Mouse (Mus musculus) liver, adult 2 months (tissue): ENCODE results near the gene 5730596B20Rik. TPM values are rescaled to one million over a fixed set of nuclear protein-coding genes. Genes with fewer than 3 reads are reported as not detected.

ENCODE experiments used
- DNase-seq: peaks from one replicate; pipeline ENCODE4 v3.0.0-alpha.2; 2011; ENCODE audit warnings: low read depth, low spot score; ENCODE audit errors: extremely low read depth
- H3K27ac ChIP-seq: fragments of 200-500 bp; replicated peaks from 2 replicates; pipeline ENCODE4 v1.5.1; 2012; ENCODE audit warnings: low read depth, mild to moderate bottlenecking, control low read depth, inconsistent platforms, low read length; ENCODE audit not compliant: insufficient read depth
- H3K27me3 ChIP-seq: fragments of 200-500 bp; 2 replicates; pipeline ENCODE4 v1.6.1; 2012; ENCODE audit warnings: mild to moderate bottlenecking, moderate library complexity, low read length, inconsistent platforms; ENCODE audit not compliant: control insufficient read depth, insufficient read depth
- H3K36me3 ChIP-seq: fragments of 200-500 bp; 2 replicates; pipeline ENCODE4 v1.6.1; 2012; ENCODE audit warnings: low read length, inconsistent platforms; ENCODE audit not compliant: control insufficient read depth, insufficient read depth
- H3K4me1 ChIP-seq: fragments of 200-500 bp; 2 replicates; pipeline ENCODE4 v1.6.1; 2011; ENCODE audit warnings: low read length; ENCODE audit not compliant: control insufficient read depth, insufficient read depth
- H3K4me3 ChIP-seq: fragments of 200-500 bp; 2 replicates; pipeline ENCODE4 v1.5.1; 2011; ENCODE audit warnings: low read depth, mild to moderate bottlenecking, control low read depth, low read length, moderate library complexity; ENCODE audit not compliant: insufficient read depth
- H3K79me2 ChIP-seq: fragments of 200-500 bp; 2 replicates; pipeline ENCODE4 v1.6.1; 2012; ENCODE audit warnings: inconsistent platforms, mild to moderate bottlenecking, low read length, moderate library complexity; ENCODE audit not compliant: control insufficient read depth, insufficient read depth
- H3K9ac ChIP-seq: fragments of 200-500 bp; 2 replicates; pipeline ENCODE4 v1.6.1; 2012; ENCODE audit warnings: low read depth, mild to moderate bottlenecking, control low read depth, inconsistent platforms, low read length
- CTCF ChIP-seq: fragments of 200-500 bp; IDR thresholded peaks from 2 replicates; pipeline ENCODE4 v1.5.1; 2011; ENCODE audit warnings: low read depth, low read length, control low read depth
- POLR2A ChIP-seq: fragments of 200-500 bp; IDR thresholded peaks from 2 replicates; pipeline ENCODE4 v1.6.1; 2011; ENCODE audit warnings: low read length, control low read depth; ENCODE audit not compliant: insufficient read depth; ENCODE audit errors: extremely low read depth
- WGBS: fragments of 180-500 bp; shearing (Covaris S2); methylation state at CpG from one replicate; pipeline ENCODE4 v1.1.7; 2018; 5-methylcytosine and 5-hydroxymethylcytosine counted together
- polyA plus RNA-seq: library from polyadenylated mRNA; depleted of rRNA; stranded (reverse); fragments of >200 nt; gene quantifications from 2 replicates; pipeline ENCODE4 v1.2.3, GENCODE M21; 2012
- total RNA-seq: library from RNA; depleted of rRNA; stranded (reverse); fragments of >200 nt; gene quantifications from 2 replicates; pipeline ENCODE4 v1.2.3, GENCODE M21; 2014

Gene 5730596B20Rik
- total and polyA plus RNA-seq, 2 experiments = 0.02 to 0.09 TPM

DNA sequence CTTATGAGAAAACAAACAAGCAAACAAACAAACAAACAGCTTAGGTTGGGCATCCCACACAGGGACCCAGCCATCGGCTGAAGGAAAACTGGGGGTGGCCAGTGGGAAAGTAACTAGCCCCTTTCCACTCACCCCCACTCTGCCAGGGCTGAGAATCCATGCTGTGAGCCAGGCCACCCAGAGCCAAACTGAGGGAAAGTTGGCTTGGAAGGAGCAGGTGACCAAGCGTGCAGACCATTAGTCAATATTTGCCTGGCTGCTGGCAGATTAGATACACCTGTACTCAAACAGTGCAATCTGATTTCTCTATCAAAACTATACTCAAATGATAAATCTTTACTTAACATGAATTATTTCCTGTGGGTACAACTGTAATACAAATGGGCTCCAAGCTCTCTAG lies 4.7 kb downstream of the 5730596B20Rik start:
- H3K79me2 ChIP-seq = no peaks in the 10 kb centered on the region
- no peaks in the 10 kb centered on the region for H3K4me1 ChIP-seq
- no peak for TF ChIP-seq POLR2A
- TF ChIP-seq CTCF = no peak
- no peak for DNase-seq
- peaks cover 21% of the 10 kb centered on the region for H3K27me3 ChIP-seq
- no peak overlapping the region for H3K27ac ChIP-seq
- no peak overlapping the region for H3K9ac ChIP-seq
- WGBS = 21% methylated on average over 2 of the region's 2 CpGs
- H3K36me3 ChIP-seq = no peaks in the 10 kb centered on the region
- no peak overlapping the region for H3K4me3 ChIP-seq

- no peaks in the 10 kb centered on the region for H3K36me3 ChIP-seq
- DNase-seq = no peak
- H3K9ac ChIP-seq = no peak overlapping the region
- WGBS = 83% methylated on average over 1 of the region's 1 CpGs
- TF ChIP-seq CTCF (no peak), POLR2A (no peak)
- H3K27ac ChIP-seq = no peak overlapping the region
- no peaks in the 10 kb centered on the region for H3K4me1 ChIP-seq
- H3K79me2 ChIP-seq = no peaks in the 10 kb centered on the region
- H3K4me3 ChIP-seq = no peak overlapping the region
- H3K27me3 ChIP-seq = peaks cover 20% of the 10 kb centered on the region
Measured at GRCm38 (mm10) chr6:52182793-52183192, 5.5 kb downstream of the 5730596B20Rik start.

- H3K4me3 ChIP-seq = no peak overlapping the region
- no peaks in the 10 kb centered on the region for H3K4me1 ChIP-seq
- H3K79me2 ChIP-seq = no peaks in the 10 kb centered on the region
- no peak for TF ChIP-seq CTCF
- no peak for TF ChIP-seq POLR2A
- H3K27me3 ChIP-seq = peaks cover 18% of the 10 kb centered on the region
- no peaks in the 10 kb centered on the region for H3K36me3 ChIP-seq
- peak; percentile 40 for DNase-seq
- H3K9ac ChIP-seq = no peak overlapping the region
- 25% methylated on average over 10 of the region's 10 CpGs for WGBS
- no peak overlapping the region for H3K27ac ChIP-seq
Measured at GRCm38 (mm10) chr6:52183311-52184080, 6.2 kb downstream of the 5730596B20Rik start.

DNA sequence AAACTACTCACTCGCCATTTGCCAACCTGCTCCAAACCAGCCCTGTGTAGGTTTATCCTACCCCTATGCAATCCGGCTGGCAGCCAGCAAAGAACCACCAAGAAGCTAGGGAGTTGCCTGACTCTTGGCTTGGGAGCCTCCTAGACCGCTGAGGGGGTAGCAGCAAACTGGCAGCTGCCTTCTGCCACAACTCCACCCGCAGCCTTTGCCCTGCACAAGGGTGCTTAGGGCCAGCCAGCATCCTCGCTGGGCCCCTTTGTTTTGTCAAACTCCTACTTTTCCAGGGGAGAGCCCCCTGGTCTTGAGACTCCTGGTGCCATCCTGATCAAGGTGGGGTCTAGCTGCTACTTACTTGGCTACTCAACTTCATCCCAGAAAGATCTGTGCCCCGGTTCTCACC lies 7.4 kb downstream of the 5730596B20Rik start:
- Histone ChIP-seq H3K4me3 (no peak overlapping the region), H3K36me3 (no peaks in the 10 kb centered on the region), H3K79me2 (no peaks in the 10 kb centered on the region), H3K27ac (no peak overlapping the region), H3K4me1 (no peaks in the 10 kb centered on the region), H3K9ac (no peak overlapping the region), H3K27me3 (peaks cover 15% of the 10 kb centered on the region)
- TF ChIP-seq POLR2A (no peak), CTCF (no peak)
- 43% methylated on average over 6 of the region's 6 CpGs for WGBS
- DNase-seq = no peak

GRCm38 (mm10) chr6:52185222-52185621 lies 7.9 kb downstream of the 5730596B20Rik start:
- no peak for DNase-seq
- Histone ChIP-seq H3K36me3 (no peaks in the 10 kb centered on the region), H3K27ac (no peak overlapping the region), H3K4me1 (peaks cover 2% of the 10 kb centered on the region; the same call in 1 of the 2 replicates), H3K27me3 (peaks cover 15% of the 10 kb centered on the region), H3K4me3 (no peak overlapping the region), H3K79me2 (no peaks in the 10 kb centered on the region), H3K9ac (no peak overlapping the region)
- WGBS = 11% methylated on average over 19 of the region's 19 CpGs
- TF ChIP-seq POLR2A (no peak), CTCF (no peak)

- no peaks in the 10 kb centered on the region for H3K79me2 ChIP-seq
- H3K36me3 ChIP-seq = no peaks in the 10 kb centered on the region
- no peak overlapping the region for H3K4me3 ChIP-seq
- TF ChIP-seq POLR2A (no peak), CTCF (no peak)
- DNase-seq = no peak
- WGBS = 40% methylated on average over 3 of the region's 3 CpGs
- peaks cover 2% of the 10 kb centered on the region; the same call in 1 of the 2 replicates for H3K4me1 ChIP-seq
- H3K9ac ChIP-seq = no peak overlapping the region
- H3K27ac ChIP-seq = no peak overlapping the region
- peaks cover 19% of the 10 kb centered on the region for H3K27me3 ChIP-seq
Measured at GRCm38 (mm10) chr6:52185834-52186233, 8.5 kb downstream of the 5730596B20Rik start.
